Mouse (Mus musculus): Measurements from ENCODE around the gene Tet3. TPM values are rescaled to one million over a fixed set of nuclear protein-coding genes. Genes with fewer than 3 reads are reported as not detected.

The Tet3 gene
- total RNA-seq, 2 experiments from 2014 or later: 105 to 114 TPM

DNA sequence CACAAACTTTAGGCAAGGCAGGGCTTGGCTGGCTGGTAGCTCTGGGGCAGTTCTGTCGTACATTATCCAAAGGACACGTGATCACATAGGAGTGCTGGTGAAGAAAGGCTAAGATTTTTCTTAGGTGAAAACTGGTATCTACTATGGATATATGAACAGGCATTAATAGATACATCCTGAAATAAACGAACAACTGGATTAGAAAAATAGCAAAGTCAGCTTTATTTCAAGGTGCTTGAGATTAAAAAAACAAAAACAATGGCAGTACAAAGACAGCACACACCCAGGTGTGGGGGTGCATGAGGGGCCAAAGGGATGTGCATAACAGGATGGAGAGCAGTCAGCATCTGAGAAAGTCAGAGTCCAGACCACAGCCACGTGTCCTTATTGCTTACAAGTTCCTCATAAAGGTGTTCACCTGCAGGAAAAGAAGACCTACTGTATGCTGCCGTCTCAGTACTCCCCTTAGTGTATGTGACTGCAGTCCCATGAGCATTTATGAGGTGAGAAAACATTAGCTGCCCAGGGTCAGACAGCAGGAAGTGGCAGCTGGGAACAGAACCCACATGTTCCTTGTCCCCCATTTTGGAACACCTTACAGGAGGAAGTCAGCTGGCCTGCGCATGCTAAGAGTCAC is 21.3 kb upstream of the Tet3 start:
- intact Hi-C loops (cut with DNase I): no loop called here

DNA sequence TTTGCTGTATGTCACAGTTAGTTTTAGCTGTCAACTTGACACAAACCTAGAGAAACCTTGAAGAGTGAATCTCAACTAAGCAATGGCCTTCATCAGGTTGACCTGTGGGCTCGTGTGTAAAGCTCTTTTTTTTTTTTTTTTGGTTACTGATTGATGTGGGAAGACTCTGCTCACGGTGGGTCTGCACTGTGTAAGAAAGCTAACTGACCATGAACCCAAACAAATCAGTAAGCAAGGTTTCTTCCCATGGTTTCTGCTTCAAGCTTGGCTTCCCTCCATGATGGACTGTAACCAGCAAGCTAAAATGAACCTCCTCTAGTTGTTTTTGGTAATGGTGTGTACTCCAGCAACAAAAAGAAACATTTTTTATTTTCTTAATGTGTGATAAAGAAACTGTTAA is 20.3 kb upstream of the Tet3 start:
- intact Hi-C loops (cut with DNase I): no loop called here
- DNase-seq (ENCODE audit: extremely low spot score in 1 of 2, low spot score in 2 of 2): no peak

More for the DNA sequence above, 21.3 kb upstream of the Tet3 start:
- no peak for DNase-seq (ENCODE audit: extremely low spot score in 1 of 2, low spot score in 2 of 2)

DNA sequence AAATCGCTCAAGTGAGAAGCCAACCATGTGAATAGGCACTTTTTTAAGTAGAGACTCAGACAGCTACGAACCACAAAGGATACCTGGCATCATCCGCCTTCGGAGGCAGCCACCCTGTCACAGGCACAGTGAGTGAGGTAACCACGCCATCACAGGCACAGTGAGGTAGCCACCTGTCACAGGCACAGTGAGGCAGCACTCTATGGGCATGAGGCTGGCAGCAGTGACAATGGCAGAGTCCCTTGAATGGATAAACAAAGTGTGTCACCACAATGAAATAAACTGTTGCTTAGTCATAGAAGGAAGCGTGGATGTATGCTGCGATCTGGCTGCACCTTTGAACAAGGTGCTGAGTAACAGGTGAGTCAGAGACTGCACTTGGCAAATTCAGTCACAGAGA is 19.7 kb upstream of the Tet3 start:
- DNase-seq (ENCODE audit: extremely low spot score in 1 of 2, low spot score in 2 of 2): no peak
- intact Hi-C loops (cut with DNase I): no loop called here

DNA sequence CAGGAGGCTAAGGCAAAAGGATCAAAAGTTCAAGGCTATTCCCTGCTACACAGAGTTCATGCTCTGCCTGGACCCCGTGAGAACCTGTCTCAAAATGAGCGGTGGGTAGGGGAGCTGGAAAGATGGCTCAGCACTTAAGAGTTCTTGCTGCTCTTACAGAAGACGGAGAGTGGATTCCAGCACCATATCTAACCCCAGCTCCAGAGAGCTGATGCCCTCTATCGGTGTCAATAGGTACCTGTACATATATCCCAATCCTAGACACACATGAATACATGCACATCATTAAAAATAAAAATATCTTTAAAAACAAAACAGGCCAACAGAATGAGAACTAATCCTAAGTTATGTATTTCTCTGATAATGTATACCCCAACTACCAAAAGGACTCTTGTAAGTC is 19.3 kb upstream of the Tet3 start:
- intact Hi-C loops (cut with DNase I): no loop called here
- no peak for DNase-seq (ENCODE audit: extremely low spot score in 1 of 2, low spot score in 2 of 2)

DNA sequence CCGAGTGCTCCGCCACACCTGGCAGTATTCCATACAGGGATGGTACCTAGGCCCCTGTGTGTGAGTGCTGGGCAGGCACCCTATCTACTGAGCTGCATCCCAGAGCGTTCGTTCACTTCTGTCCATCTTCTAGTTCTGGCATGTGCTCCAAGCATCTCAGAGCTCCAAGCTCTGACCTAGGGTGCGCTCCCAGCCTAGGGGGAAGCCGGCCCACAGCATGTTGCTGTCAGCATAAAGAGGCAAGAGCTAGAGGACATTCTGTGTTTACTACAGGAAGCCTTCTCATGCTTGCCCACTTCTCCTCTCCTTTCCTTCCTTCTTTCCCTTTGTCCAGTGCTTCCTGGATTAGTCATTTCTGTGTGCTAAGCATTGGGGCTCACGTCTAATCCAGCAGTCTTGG is 16.5 kb upstream of the Tet3 start:
- no peak for DNase-seq (ENCODE audit: extremely low spot score in 1 of 2, low spot score in 2 of 2)
- intact Hi-C loops (cut with DNase I): no loop called here

DNA sequence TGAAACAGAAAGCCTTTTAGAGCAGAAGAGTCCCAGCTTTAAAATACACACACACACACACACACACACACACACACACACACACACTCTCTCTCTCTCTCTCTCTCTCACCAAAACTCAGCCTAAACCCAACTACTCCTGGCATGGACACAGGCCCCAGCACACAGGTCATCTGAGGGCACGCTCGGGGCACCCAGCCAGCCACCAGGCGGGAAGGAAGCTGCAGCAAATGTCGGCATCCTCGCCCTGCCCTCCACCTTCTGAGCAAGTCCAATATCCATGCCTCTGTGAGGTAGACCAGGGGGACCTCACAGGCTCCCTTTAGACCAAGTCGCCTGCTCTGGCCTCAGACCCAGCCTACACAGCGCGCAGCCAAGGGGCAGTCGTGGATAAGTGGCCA is 14.4 kb upstream of the Tet3 start:
- peak in 1 of 2 experiments; percentile 62 for DNase-seq (ENCODE audit: extremely low spot score in 1 of 2, low spot score in 2 of 2)
- intact Hi-C loops (cut with DNase I): no loop called here

DNA sequence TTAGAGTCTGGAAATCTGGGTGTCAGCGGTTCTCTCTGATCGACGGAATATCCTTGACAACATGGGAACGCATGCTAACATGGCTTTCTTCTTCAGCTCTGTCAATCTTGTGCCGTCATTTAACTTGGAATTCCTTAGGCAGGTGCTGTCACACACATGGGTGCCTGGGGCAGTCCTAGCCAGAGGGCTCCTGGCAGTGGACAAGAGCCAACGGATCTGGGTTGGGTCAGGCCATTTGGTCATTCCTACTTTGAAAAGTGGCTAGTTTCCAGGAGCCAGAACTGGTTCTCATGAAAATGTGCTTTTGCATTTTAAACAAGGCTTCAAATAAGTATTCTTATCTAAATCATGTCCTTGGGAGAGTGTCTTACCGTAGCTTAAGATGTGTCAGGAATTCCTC is 12.9 kb upstream of the Tet3 start:
- no peak for DNase-seq (ENCODE audit: extremely low spot score in 1 of 2, low spot score in 2 of 2)
- intact Hi-C loops (cut with DNase I): no loop called here

DNA sequence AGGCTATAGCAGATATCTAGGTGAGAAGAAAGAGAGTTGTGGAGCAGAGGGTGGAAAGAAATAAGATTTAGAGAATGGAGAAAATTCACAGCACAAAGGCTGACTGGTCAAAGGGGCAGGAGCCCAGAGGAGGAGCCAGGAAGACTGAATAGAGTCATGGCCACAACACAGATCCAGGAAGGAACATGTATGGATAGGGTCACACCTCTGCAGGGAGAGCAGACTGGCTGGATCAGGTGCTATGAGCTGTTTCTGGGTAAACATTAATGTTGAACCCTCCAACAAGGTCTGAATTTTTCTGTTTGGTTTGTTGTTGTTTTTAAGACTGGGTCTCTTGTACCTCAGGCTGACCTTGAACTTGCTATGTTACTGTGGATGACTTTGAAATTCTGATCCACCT is 5.1 kb upstream of the Tet3 start:
- intact Hi-C loops (cut with DNase I): no loop called here
- no peak for DNase-seq (ENCODE audit: extremely low spot score in 1 of 2, low spot score in 2 of 2)

DNA sequence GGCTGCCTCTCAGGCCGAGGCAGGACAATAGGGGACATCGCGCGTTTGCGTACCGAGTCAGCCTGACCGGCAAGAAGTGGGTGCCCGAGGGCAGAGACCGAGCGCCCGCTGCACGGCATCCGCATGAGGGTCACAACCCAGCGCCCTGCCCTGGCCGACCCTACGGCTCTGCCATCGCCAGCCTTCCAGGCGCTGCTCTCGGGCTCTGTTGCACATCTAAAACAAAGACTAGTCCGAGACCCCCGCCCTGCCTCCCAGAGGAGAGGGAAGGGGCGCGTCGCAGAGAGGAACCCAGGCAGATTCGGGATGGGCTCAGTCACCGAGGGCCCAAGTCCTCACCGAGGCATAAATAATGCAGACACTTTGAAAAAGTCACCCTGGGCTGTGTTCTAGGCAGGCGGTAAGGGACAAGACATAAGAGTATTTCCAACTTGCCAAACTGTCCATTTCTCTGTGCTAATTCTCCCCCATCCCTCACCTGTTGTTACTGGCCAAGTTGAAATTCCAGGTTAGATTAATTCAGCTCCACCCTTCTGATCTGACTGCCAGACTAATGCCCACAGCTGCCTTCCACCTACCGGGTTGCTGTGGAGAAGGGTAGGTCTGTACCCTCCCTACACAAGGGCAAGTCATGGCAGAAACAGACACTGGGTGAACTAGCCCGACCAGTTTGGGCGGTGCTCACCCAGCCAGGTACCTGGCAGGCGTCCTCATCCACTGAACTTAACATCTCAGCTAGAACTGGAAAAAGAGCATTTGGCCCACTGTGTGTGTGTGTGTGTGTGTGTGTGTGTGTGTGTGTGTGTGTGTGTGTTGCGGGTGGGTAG is 1.7 kb downstream of the Tet3 start:
- intact Hi-C loops (cut with DNase I): no loop called here

DNA sequence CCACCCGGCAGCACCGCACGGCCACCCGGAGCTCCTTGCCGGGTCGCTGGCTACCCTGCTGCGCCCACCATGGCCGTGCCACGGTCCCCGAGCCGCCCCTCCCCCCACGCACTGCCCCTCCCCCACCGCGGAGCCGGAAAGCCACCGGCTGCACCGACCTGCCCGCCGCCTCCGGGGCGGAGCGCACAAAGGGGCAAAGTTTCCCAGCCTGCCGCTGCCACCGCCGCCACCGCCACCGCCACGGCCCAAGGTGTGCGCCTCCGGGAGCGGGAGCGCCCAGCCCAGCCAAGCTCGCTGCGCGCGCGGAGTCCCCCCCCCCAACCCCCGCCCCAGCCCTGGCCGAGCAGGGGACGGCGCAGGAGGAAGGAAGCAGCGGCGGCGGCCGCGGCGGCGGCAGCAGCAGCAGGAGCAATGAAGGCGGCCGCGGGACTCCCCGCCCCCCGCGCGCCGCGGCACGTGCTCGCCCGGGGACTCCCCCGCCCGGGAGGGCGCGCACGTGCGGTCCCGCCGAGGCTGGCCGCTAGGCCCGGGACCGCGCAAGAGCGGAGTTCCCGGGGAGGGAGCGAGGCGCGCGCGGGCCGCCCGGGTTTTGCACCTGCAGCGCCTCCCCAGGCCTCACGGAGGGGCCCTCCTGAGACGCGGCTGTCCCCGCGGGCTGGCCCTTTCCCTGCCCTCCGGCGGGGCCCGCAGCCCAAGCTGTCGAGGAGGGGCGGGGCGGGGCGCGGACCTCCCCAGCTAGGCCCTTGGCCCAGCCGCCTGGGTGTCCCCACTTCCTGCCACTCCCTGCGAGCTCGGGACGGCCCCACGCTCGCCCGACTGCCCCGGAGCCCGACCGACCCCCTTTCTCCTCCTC is 2.5 kb downstream of the Tet3 start:
- intact Hi-C loops (cut with DNase I): no loop called here
- peak in 1 of 2 experiments; percentile 87 for DNase-seq (ENCODE audit: extremely low spot score in 1 of 2, low spot score in 2 of 2)

More for the DNA sequence above, 1.7 kb downstream of the Tet3 start:
- no peak for DNase-seq (ENCODE audit: extremely low spot score in 1 of 2, low spot score in 2 of 2)

DNA sequence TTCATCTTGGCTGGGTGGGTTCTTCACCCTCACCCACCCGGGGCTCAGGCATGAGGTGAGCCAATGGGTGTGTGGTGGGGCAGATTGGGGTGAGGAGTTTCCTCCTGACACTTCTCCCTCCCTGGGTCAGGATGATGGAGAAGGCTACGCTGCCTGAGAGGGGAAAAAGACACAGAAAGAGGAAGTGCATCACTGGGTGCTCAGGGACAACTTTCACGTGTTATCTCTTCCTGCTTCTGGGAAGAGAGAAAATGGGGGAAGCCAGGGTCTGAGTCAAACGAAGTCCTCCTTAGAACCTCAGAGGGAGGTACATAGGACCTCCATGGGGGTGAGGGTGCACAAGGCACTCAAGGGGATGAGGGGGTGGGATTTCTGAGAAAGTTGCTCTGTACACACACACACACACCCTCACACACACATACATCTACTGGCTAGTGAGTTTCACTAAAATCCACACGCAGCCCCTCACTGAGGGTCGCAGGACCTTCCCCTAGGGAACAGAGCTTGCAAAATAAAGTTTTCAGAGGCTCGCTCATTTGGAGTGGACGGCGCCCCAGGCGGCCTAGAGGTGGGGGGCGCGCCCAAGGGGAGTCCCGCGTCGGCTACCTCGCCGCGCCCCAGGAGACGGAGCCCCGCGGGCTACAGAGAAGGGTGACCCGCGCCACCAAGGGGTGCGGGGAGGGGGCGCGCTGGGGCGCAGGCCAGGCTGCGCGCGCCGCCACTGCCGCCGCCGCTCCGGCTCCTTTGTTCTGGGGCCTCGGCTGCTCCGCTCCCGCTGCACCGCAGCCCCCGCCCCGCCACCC is 3.4 kb downstream of the Tet3 start:
- intact Hi-C loops (cut with DNase I): no loop called here
- DNase-seq (ENCODE audit: extremely low spot score in 1 of 2, low spot score in 2 of 2): peak in 1 of 2 experiments; percentile 60

DNA sequence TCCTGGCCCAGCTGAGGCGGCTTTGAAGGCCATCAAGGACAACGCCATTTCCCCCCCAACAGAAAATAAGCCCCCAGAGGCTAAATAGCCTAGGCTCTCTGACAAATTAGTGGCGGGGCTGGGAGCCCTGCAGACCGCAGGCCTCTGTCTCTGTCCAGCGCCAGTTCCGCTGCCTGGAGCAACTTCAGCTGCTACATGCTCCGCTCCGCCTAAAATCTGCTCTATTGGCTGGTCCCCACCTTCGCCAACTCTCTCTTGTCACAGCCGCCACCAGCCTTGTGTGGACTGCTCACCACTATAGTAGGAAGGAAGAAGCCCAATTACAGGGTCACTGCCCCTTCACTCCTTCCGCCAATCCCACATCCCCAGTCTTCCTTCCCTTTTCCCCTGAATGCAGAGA is 5.2 kb downstream of the Tet3 start:
- no peak for DNase-seq (ENCODE audit: extremely low spot score in 1 of 2, low spot score in 2 of 2)
- intact Hi-C loops (cut with DNase I): no loop called here

DNA sequence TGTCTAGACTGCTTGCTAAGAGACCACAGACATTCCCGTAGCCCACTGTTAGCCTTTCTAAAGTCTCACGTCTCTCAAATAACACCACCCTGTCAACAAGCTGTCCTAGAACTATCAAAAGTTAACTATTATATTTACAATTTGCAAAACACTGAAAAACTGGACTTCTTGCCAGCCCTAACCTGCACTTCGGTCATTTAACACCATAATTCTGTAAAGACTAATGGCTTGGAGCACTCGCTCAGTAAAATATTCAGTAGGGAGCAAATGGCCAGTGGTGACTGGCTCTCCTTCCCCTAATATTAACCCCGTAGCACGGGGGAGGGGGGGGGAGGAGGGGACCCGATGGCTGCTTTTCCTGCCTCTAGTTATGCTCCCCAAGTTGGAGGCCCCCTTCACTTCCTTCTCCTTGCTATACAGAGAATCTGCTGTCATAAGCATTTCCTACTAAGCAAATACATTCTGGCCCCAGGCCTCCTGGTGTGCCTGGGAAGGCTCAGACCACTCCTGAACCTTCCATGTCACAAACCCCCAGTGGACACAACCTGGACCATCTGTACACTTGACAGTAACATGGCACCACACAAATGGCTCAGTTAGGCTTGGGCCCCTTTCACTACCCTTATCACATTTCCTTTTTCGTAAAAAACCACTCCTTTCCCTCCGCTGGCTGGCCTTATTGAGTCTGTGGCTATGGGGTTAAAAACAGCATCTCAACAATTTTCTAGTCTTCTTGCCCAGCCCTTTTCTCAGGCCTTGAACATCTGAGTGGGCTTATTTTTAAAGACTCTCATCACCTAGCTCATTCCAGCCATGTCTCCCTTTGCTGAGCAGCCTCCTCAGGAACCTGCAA is 8.2 kb downstream of the Tet3 start:
- intact Hi-C loops (cut with DNase I): no loop called here
- no peak for DNase-seq (ENCODE audit: extremely low spot score in 1 of 2, low spot score in 2 of 2)

DNA sequence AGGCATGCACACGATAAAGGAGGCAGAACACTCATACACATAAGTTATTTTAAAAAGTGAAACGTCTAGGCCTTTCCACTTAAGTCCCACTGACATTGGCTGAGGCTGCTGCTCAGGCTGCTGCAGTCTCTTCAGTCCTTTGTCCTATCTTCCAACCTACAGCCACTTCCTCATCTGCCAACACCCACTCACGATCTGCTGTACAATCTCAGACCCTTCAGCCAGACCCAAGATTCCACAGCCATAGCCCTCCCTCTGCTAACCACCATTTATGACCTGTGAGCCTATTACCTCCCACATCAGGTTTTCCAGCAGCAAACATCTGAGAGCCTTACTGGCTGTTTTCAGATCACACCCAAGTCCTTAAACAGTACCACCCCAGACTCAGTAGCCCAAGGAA is 9.4 kb downstream of the Tet3 start:
- intact Hi-C loops (cut with DNase I): no loop called here
- no peak for DNase-seq (ENCODE audit: extremely low spot score in 1 of 2, low spot score in 2 of 2)

DNA sequence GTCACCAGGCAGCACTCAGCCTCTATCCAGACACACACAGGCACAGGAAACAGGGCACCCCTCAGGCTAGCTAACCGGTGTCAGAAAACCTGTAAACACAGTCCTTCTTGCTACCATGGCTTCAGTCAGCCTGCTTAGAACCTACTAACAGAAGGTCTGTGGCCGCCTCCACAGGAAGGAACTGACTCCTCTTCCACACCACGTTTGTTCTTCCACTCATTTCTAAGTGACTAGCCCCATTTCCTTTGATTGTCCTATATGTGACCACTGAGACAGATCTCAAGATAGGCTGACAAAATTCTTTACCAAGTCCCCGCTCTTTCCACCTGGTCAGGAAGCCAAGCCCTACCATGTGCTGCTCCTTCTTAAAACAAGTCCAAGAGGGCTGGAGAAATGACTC is 10.0 kb downstream of the Tet3 start:
- intact Hi-C loops (cut with DNase I): no loop called here

DNA sequence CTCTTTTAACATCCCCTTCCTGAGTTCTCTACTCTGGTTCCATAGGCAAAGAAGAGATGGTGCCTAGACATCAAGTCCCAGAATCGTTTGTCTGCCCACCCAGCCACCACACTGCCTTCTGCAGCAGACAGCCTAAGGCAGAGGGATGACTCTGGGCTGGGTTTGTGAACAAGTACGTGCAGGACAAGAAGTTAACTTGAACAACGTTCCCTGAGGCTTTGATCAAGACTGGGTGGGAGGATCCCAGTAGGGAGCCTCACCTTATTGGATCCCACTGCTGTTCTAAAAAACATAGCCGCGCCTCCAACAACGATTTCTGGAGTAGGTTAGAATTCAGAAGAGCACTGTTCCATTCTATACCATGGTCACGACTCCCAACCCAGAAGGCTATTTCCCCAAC is 11.9 kb downstream of the Tet3 start:
- no peak for DNase-seq (ENCODE audit: extremely low spot score in 1 of 2, low spot score in 2 of 2)
- intact Hi-C loops (cut with DNase I): no loop called here

More for the DNA sequence above, 10.0 kb downstream of the Tet3 start:
- DNase-seq (ENCODE audit: extremely low spot score in 1 of 2, low spot score in 2 of 2): no peak

DNA sequence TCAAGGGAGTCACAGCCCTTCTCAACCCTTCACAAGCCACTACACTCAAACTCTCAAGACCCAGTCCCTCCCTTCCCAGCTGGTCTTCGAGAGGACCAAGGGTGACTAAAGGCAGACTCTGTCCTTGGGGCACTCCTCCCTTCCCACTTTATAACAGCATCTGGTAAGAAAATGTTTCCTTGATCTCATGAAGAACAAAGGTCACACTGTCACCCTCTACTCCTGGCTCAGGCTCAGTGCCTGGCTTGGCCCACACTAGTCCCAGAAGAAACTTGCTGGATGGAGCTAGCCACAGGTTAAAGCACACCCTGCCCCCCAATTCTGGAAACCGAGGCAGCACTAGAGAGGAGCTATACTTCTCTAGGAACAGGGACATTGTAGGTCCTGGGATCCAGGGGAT is 13.1 kb downstream of the Tet3 start:
- DNase-seq (ENCODE audit: extremely low spot score in 1 of 2, low spot score in 2 of 2): no peak
- intact Hi-C loops (cut with DNase I): no loop called here
